Mouse (Mus musculus): ENCODE measurements at regions not wholly inside any gene's neighbourhood (a gene's known extent, or its start where the extent isn't known, plus 50 kb on each side); places are given as distances from the start of the nearest gene placed in this dataset.

GRCm38 (mm10) chr17:4301142-4301853 is 605.2 kb upstream of the Nox3 start:
- DNase-seq (ENCODE audit: low spot score): peak; percentile 7

- DNase-seq (ENCODE audit: low spot score): no peak
Observed at GRCm38 (mm10) chr17:4311785-4312379, 615.8 kb upstream of the Nox3 start.

- no peak for DNase-seq (ENCODE audit: low spot score)
Observed at GRCm38 (mm10) chr17:4319141-4319540, 623.1 kb upstream of the Nox3 start.

DNA sequence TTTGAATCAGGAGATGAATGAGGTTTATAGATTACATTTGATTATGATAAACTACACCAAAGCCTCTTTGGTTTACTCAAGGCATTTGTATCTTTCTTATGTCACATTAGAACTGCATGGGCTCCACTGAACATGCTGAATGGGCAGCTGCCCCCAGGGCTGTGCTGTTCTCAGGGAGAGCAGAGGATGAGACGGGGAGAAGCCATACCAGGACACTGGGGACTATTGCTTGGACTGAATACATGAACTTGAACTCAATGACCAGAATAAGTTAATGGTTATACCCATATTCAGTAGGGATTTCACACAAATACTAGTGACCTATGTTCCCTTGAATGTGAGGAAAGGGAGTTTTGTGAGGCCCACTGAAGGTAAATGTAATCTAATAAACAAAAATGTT is 632.7 kb upstream of the Nox3 start:
- DNase-seq (ENCODE audit: low spot score): no peak

DNA sequence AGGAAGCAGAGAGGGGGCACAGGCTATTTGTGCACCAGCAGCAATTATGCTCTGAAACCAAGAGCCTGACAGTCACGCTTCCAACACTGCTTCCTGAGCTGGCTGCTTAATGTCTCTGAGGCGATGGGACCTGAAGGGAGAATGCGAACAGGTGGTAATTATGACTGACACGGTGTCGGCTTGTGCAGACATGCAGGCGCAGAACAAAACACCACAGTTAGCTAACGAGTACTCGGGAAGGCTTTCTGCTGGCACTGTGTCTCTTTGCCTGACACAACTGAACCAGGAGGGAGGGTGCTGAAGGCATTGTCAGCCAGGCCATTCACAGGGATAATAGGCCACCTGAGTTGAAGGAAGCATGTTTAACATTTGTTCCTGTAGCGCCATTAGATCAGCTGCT is 635.6 kb upstream of the Nox3 start:
- DNase-seq (ENCODE audit: low spot score): no peak

DNA sequence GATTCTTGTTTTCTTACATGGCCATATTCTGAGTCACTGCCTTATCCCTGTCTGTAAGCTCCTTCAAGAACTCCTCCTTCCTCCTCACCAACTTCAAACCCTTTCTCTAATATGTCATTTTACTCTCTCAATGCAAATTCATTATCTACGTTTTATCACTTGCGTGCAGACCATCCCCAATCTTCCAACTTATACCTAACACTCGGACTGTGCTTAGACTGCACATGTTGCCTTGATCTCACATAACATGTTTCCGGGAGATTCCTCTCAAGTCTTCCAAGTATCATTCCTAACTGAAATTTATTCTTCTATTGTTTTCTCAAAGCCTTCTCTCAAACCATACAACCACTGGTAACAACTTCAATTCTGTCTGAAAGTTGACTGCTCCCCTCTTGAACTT is 637.0 kb upstream of the Nox3 start:
- no peak for DNase-seq (ENCODE audit: low spot score)

DNA sequence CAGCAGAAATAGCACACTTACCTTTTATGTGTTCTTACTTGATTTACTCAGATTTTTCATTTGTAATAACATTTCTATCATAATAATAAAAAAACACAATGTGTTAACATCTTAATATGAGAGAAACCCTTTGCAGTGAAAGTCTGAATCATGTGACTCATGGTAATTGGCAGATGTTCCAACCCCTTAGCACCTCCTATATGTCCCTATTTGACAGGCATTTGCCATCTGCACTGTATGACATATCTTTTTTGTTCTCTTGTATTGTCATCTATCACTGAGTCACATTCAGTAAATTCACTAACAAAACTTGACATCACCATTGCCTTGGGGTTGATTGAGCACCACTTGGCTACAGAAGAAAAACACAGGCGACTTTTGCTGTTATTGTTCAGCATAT is 641.1 kb upstream of the Arid1b start:
- no peak for DNase-seq (ENCODE audit: low spot score)

DNA sequence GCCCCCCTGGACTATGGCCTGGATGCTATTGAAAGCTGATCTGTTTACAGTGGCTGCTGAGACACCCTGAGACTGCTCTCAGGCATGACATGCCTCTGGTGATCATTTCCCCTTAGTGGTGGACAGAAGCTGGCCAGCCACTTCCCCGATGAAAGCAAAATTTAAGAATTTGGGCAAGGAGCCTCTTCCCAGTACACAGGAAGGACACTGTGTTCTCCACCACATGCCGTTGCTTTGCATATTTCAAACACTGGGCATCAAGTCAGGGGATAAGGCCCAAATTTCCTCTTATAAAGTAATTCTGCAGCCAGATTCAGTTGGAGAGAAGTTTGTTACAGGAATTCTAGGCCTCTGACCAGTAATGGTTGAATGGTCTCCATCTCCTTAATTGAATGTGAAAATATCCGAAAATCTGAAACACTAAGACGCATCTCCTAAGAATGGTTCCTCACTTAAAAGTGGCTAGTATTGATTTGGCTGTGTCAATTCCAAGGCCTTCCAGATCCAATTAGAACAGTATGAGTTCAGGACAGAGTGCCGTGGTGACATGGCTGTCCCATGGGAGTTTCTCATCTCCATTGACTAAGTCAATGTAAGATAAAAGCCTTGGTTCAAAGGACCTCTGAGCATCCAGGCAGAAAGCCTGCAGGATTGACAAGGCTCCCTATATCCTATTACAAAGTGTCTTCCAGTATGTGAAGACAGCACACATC is 638.5 kb upstream of the Arid1b start:
- peak; percentile 59 for DNase-seq (ENCODE audit: low spot score)

- no peak for DNase-seq (ENCODE audit: low spot score)
Observed at GRCm38 (mm10) chr17:4360413-4361320, 633.5 kb upstream of the Arid1b start.

- no peak for DNase-seq (ENCODE audit: low spot score)
Observed at GRCm38 (mm10) chr17:4365811-4366210, 628.3 kb upstream of the Arid1b start.

- no peak for DNase-seq (ENCODE audit: low spot score)
Observed at GRCm38 (mm10) chr17:4380449-4380848, 613.7 kb upstream of the Arid1b start.

DNA sequence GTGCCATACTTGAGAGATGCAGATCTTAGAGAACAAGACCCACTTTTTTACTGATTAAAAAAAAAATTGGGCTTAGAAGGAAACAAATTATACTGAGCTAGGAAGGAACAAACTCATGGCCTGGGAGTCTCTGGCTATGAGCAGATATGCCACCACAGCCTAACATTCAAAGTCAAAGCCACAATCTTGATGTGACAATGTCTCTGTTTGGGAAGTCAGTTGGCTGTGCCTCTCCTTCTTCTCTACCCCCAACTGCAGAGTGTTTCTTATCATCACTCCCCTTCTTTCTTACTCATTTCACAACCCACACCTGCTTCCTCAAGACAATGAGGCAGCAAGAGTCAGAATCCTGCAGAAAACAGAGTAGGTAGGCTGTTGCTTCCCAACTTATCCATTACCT is 613.3 kb upstream of the Arid1b start:
- DNase-seq (ENCODE audit: low spot score): no peak

DNA sequence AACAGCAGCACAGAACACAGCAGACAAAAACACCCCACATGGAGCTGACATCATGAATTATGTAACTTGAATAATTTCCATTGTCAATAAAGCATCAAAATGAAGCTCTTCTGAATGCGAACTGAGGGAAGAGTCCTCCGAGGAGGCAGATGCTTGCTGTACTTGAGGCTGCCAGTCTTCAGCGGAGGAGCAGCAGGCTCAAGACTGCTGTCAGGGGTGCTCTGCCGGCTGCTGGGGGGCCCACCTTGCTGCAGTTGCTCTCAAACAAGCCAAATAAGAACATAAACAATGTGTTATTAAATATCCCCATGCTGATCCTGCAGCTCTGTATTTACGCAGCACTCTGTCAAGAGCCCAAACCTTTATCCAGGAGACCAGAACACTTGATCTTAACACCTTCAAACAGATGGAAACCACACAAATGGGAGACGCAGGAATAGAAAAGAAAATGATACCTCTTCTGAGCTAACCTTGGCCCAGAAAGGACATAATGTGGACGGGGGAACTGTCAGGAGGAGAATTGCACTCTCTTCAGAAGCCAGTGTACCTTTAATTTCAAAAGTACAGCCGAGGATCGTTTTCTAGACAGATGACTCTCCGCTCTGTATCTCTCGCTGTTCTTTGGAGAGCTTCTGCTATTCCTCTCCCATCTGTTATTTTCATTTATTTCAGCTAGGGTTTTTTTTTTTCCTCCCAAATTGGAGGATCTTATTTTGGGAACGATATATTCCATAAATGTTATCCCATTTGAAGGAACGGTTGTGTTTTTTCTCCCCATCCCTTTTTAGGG is 612.0 kb upstream of the Arid1b start:
- no peak for DNase-seq (ENCODE audit: low spot score)

DNA sequence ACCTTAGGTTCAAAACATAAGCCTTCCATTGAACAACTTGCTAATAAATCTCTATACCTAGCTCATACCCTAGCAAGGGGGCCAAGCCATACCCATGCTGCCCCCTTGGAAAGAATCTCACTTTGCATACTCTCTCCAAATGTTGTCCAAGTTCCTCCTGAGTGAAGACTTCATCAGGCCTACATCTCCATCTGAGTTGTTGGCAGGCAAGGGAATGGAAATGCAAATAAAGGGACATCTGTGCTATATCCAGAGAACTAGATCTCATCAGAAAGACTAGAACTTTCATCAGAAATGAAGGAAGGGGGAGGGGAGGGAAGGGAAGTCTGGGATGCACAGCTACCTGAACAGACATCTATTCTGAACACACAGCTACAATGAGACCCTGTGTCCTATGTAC is 611.4 kb upstream of the Arid1b start:
- no peak for DNase-seq (ENCODE audit: low spot score)

DNA sequence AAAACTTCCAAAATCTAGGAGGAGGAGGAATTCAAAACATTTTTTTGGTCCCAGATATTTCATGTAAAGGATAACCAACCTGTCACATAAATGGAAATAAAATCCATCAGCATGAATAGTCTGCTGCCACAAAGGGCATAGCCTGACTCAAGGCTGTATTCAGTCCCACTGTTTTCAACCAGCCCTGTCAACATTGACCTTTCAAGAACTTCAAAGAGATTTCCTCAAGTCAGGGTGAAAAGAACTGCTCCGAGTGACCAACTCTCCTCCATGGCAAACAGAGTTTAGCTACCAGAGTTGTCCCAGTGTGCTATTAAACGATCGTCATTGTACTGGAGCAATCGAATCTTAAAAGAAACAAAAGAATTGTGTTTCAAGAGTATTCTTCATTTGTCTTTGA is 606.5 kb upstream of the Arid1b start:
- DNase-seq (ENCODE audit: low spot score): no peak

GRCm38 (mm10) chr17:4390012-4390411 is 604.1 kb upstream of the Arid1b start:
- DNase-seq (ENCODE audit: low spot score): no peak

DNA sequence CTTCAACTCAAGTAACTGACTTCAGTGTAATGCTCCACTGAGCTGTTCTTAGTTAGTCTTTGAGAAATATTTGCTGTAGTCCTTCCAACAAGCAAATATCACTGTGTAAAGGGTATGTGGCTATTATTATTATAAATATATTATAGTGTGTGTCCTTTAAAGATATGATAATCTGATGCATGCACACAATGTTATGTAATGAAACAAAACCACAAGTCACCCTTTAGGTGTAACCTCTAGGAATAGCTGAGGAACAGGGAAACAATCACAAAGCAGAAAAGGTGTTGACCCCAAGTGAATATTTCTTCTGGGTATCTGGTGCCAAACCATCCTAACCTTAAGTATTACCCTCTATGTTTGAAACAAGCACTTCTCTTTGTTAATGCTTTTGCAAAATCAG is 603.6 kb upstream of the Arid1b start:
- DNase-seq (ENCODE audit: low spot score): no peak

DNA sequence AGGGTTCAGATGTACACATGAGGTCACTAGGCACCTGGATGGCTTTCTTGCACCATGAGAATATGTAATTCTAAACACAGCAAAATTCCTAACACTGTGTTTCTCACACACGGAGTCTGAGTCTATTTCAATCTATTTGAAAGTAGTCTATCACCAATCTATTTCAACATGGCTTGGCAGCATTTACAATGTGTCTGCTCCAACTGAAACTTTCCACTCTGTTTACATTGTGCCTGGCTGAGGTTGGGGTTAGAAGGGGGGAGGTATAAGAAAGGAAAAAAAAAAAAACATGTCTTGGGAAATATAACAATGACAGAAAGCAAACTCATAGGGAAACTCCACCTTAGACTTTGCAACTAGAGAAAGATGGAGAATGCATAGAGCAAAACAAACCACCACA is 602.9 kb upstream of the Arid1b start:
- no peak for DNase-seq (ENCODE audit: low spot score)

DNA sequence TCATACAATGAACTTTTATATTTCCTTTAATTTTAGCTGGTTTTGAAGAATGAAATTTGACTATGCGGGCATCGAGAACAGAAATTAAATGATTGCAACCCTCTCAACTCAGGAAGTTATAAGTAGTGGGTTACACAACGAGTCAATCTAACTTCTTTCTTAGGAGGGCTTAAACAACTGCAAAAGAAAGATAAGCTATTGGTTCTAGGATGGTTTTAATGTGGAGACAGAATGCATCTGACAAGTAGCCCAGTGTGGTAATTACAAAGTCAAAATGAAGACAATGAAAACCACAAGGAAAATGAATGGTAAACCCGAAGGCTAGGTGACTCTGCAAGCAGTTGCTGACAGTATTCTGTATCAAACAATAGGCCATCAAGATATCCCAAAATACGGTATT is 598.0 kb upstream of the Arid1b start:
- no peak for DNase-seq (ENCODE audit: low spot score)

DNA sequence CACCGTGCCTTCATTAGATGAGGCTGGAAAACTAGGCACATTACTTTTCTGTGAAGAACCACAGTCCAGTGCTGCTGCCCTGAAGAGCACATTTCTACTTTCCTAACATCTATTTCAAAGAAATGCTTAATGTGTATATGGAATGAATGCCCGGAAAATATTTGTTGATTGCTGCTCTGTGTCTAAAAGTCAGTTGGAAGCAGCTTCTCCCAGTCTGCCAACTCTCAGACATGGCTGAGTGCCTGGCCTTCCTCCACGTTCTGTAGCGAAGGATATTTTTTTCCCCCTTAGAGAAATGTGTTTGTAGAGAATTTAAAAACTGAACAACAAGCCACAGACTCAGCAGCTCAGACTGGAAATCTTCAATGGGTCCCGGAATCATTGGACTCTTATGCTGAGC is 576.4 kb upstream of the Arid1b start:
- no peak for DNase-seq (ENCODE audit: low spot score)

DNA sequence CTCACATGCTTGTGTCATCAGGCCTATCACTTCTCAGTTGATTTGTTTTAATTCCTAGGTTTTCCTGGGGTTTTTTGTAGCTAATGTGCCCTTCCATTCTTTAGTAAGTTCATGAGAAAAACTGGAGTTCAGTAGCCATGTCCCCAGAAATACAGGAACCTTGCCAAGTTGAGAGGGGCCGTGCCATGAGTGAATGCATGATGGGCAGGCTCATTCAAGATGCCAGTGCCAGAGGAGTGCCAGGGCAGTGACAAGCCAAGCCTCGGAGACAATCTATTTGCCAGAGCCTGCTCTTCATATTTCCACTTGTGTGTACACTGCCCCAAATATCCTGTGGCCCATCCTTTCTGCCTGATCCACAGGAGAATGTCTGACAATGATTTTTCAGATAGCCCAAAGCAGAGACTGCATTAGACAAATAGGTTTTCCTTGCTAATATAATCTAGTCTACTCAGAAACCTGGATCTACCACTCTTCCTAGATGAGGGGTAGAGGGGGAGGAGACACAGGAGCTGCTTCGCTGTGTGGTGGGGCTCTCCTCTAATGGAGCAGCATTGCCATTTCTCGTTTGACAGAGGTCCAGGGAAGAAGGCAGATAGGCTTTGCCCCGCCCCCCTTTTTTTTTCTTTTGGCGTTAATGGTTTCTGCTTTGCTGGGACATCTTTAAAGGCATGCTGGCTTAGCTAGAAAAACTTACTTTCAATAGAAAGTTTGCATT is 569.5 kb upstream of the Arid1b start:
- DNase-seq (ENCODE audit: low spot score): no peak

All from MN1 (cell line).